Mouse (Mus musculus): ENCODE measurements around the gene Pkhd1.

- TF ChIP-seq CTCF (IDR thresholded peaks at IDR 0.05; ENCODE audit: borderline replicate concordance, extremely low read depth, insufficient read depth, insufficient read length) (no peak), POLR2A (IDR thresholded peaks at IDR 0.05; ENCODE audit: borderline replicate concordance, extremely low read depth, insufficient read depth, insufficient read length, poor library complexity, severe bottlenecking) (no peak)
Observed at GRCm38 (mm10) chr1:20655085-20655484, 37.2 kb upstream of the Pkhd1 start.
